Mouse (Mus musculus): Measurements from ENCODE around the gene Gm45808.
"Not testable (repeated sequence)": the region's sequence is repeated elsewhere in the genome, so short reads cannot be mapped to it uniquely, and the experiment has no call there.

Gm45808 gene

DNA sequence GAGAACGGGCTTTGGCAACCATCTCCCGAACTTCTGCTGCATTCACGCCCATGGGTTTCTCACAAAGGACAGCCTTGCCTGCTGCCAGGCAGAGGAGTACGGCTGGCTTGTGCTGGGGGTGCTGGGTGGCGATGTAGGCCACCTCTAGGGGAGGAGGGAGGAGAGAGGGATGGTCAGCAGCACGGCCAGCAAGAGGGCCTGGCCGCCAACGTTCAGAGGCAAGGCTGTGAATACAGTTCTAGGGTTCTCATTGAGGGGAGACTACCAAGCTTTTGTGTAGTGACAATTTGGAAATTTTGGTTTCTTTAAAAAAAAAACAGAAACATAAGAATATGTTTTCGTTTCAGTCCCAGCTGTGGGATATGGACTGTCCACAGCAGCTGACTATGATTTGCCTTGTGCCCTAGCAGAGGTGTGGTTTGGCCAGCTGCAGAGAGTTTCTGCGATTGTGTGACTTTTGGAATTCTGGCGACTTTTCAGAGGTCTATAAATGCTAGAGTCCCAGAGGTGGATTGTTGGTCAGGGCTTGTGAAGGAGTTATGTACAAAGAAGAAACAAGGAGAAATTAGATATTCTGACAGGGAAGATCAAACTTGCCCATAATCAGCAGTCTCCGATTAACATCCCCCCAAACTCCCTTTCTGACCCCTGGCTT is at the start of gene Gm45808:
Gene Gm45808 (minus strand): TSS at position 51 of the 655 bp plus-strand sequence.
- in situ Hi-C loops (cut with MboI; ENCODE audit: low sequenced_read_pairs): no loop called here

DNA sequence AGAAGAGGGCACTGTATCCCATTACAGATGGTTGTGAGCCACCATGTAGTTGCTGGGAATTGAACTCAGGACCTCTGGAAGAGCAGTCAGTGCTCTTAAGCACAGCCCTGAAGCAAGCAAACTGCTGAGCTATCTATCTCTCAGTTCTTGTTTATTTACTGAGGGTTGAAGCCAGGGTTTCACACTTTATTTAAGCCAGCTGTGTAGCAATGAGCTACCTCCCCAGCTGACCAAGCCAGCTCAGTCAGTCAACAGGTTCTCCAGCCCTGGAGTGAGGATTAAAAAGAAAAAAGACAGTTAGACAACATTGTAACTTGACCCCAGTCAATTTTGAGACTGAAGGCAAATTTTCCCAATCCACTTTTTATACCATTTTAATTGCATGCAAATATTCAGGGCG is 49.1 kb upstream of the Gm45808 start:
- in situ Hi-C loops (cut with MboI; ENCODE audit: low sequenced_read_pairs): no loop called here

DNA sequence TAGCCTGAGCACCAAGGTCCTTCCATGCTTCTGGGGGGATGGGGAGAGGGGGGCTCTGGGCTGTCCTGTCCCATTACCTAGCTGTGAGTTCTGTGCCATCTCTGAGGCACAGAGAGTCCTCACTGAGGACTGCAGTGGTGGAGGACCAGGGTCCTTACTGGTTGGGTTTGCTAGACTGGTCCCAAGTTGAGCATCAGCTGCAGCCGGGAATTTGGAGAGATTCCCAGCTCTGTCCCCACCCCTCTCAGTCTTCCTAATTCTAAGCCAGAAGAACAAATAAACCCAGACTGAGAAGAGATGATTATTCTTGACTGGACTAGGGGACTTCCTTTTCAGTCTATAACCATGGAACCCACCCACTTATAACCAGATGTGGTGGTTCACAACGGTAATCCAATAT is 44.0 kb upstream of the Gm45808 start:
- in situ Hi-C loops (cut with MboI; ENCODE audit: low sequenced_read_pairs): no loop called here

DNA sequence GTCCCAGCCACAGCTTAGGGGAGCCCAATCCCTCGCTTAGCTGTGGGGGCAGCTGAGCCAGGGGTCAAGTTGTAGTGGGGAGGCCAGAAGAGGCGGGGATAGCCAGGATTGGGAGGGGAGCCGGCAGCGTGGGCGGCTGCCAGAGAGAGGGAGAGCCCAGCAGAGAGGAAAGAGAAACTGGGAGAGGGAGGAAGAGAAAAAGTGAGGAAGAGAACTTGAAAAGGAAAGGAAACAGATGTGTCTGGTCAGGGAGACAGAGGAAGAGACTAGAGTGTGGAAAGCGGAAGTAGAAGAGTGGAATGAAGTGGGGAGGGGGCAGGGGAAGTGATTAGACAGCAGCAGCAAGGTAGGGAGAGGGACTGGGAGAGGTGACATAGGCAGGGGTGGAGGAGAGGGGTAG is 42.9 kb upstream of the Gm45808 start:
- in situ Hi-C loops (cut with MboI; ENCODE audit: low sequenced_read_pairs): no loop called here

DNA sequence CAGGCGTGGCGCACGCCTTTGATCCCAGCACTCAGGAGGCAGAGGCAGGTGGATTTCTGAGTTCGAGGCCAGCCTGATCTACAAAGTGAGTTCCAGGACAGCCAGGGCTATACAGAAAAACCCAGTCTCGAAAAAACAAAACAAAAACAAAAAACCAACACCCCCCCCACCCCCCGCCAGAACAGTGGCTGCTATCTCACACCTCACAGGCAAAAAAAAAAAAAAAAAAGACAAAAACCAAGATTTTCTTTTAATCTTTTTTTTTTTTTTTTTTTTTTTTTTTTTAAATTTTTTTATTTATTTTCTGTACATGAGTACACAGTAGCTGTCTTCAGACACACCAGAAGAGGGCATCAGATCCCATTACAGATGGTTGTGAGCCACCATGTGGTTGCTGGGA is 40.6 kb upstream of the Gm45808 start:
- in situ Hi-C loops (cut with MboI; ENCODE audit: low sequenced_read_pairs): not testable (repeated sequence)

DNA sequence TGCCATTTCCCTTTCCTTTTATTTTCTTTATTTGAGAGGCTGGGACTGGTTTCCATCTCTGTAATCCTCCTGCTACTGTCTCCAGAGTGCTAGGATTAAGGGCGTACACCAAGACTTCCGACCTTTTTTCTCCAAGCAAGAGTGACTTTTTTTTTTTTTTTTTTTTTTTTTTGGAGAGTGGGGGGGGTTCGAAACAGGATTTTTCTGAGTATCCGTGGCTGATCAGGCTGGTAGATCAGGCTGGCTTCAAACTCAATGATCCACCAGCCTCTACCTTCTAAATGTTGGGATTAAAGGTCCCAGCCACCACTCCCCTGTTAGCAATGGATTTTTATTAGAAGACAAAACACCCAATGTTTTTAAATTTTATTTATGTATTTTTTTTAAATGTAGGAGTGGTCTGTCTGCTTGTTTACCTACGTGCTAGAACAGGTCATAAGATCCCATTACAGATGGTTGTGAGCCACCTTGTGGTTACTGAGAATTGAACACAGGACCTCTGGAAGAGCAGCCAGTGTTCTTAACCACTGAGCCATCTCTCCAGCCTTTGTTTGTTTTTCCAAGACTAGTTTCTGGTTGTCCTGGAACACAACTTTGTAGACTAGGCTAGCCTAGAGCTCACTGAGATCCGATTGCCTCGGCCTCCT is 40.0 kb upstream of the Gm45808 start:
- in situ Hi-C loops (cut with MboI; ENCODE audit: low sequenced_read_pairs): no loop called here

DNA sequence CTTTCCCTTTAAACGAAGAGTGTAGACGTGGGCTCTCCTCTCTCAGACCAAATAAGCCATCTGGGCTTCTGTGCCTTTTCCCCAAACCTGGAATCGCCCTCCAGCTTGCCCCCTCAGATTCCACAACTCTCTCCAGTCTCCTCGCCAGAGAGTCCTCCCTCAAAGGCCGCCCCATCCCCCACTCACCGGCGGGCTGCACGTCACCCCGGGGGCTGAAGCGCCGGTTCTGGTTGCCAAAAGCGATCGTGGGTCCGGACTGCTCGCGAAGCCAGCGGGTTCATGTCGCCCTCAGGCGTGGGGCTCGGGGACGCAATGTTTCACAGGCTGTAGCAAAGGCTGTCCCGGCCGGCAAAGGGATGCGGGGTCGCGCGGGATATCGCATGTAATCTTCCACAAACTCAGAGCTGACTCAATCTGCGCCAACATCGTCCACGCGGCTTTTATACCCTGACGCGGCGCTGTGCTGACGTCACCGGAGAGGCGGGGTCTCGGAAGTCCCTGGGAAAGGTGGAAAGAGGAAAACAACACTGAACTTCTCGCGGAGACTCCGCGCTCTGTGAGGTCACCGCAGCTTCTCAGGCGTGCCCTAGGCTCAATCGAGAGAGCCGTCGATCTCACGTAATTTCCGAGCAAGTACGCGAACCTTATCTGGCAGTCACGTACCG is 39.3 kb upstream of the Gm45808 start, which contains the start of the genes Ppp1r15a and Plekha4:
Gene Ppp1r15a (minus strand): TSS at position 460 of the 665 bp plus-strand sequence.
Gene Plekha4 (plus strand): TSS at position 522 of the 665 bp plus-strand sequence.
- in situ Hi-C loops (cut with MboI; ENCODE audit: low sequenced_read_pairs): no loop called here

DNA sequence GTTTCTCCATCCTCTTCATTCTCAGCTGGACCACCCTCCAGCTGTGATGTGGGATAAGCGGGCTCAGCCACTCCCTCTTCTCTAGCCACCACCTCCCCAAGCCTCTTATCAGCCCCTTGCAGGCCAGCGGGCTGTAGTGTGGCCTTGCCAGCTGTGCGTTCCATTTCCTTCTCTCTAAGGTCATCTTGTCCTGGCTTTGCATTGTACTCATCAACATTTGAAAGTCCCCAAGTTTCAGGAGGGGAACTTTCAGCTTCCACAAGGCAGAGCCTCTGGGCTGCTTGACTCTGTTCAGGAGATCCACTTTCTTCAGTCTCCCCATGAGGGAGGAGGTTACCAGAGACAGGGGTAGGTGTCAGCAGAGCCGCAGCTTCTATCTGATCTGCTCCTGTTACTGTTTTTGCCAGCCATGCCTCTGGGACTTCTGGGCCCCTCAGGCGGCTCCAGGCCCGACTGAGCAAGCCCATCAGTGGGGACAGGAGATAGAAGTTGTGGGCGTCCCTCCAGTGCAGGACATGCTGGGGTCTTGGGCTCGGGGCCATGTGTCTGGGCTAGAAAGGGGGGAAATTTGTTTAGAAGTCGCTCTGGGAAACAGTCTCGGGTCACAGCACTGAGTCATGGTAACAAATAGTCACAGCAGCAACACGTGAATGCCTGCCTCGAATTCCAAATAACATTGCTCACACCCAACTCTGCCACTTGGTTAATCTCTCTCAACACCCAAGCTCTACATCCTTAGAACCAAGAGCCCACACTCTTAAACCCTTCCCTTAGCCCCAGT is 38.4 kb upstream of the Gm45808 start:
- in situ Hi-C loops (cut with MboI; ENCODE audit: low sequenced_read_pairs): no loop called here

DNA sequence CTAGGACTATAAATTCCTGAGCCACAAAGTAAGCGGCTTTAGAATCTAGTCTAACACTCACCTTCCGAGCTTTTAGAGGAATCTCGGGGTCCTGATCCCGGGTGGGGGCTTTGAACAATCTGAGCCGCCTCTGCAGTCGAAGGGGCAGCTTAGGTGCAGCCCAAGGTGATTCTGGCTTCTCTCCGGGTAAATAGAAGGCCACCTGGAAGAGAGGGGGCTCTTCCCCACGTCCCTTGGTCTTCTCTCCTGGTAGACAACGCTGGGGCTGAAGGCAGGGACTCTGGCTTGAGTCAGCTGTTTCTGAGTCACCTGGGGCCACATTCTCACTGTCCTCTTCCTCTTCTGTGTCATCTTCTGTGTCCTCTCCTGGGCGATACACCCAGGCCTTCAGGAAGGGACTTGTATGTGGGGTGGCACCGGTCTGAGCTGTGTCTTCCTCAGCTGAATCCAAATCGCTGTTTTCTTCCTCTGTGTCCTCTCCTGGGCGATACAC is 37.1 kb upstream of the Gm45808 start:
- in situ Hi-C loops (cut with MboI; ENCODE audit: low sequenced_read_pairs): no loop called here

DNA sequence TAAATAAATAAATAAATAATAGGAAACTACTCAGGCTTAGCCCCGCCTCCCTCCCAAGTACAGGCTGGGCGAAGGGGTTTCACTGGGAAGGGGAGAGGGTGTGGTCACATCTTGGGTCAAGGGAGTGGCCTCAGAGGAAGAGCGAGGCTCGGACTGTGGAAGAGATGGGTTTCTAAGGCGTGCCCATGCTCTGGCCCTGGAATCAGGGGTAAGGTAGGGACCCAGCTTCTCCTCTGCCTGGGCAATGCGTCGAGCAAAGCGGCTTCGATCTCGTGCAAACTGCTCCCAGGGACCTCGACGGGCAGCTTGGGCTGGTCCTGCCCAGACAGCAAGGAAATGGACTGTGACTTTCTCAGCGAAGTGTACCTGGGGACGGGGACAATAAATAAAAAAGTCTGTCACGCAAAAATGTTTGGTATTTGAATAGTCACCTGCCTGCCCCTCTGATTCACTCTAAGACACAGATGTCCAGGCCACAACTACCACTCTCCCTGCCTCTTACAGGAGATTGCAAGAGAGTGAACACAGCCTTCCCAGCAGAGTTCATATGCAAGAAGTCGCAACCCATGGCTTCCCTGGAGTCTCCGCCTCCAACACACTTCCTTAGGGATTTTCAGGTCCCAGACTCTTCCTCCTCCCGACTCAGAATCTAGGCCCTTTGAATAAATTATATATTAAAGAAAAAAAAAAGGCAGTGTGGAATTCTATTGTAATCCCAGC is 36.5 kb upstream of the Gm45808 start:
- in situ Hi-C loops (cut with MboI; ENCODE audit: low sequenced_read_pairs): no loop called here

DNA sequence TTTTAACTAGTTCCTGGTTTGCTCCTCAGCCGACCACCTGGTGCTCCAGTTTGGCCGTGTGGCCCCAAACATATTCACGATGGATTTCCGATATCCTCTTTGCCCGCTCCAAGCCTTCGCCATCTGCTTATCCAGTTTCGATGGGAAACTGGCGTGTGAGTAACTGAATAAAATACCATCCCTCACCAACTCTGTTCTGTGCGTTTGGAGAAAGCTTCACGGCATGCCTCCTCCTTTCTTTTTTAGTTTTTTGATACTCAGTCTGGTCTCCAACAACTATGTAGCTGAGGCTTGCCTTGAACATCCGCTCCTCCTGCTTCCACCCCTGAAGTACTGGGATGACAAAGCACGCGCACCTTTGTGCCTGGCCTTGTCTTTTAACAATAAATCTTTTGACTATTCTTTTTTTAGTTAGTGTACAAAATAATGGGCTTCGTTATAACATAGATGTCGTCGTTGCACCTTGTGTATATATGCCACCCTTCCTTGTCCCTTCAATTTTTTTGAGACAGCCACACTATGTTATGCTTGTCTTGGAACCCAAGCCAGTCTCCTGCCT is 35.7 kb upstream of the Gm45808 start:
- in situ Hi-C loops (cut with MboI; ENCODE audit: low sequenced_read_pairs): no loop called here

DNA sequence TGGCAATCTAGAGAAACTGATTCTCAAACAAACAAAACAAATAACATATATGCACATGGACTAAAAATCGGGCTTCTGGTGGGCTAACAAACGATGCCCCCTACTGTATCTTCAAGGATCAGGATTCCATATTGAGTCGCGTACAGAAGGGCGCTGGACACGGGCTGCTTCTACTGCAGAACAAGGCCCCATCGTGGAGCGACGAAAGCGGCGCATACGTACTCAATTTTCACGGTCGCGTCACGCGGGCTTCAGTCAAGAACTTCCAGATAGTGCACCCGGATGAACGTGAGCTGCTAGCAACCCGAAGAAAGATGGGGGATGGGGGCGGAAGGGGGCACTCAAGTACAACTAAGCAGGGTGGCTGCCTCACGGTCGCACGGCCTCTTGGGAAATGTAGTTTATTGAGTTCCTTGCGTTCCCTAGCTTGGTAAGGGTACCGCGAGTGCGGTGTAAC is 35.1 kb upstream of the Gm45808 start:
- in situ Hi-C loops (cut with MboI; ENCODE audit: low sequenced_read_pairs): no loop called here

DNA sequence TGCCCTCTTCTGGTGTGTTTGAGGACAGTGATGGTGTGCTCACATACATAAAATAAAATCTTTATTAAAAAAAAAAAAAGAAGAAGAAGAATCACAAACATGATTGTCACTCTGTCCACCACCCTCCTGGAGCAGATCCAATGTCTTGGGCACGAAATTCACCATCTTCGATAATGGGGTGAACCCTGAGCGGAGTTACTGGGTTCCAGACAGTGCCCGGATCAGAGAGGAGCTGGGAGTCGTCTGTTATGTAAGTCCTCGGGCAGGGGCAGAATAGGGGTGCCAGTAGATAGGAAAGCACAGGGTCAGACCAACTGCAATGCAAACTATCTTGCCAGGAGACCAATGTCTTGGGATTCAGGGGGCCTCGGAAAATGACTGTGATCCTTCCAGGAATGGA is 34.0 kb upstream of the Gm45808 start:
- in situ Hi-C loops (cut with MboI; ENCODE audit: low sequenced_read_pairs): no loop called here

DNA sequence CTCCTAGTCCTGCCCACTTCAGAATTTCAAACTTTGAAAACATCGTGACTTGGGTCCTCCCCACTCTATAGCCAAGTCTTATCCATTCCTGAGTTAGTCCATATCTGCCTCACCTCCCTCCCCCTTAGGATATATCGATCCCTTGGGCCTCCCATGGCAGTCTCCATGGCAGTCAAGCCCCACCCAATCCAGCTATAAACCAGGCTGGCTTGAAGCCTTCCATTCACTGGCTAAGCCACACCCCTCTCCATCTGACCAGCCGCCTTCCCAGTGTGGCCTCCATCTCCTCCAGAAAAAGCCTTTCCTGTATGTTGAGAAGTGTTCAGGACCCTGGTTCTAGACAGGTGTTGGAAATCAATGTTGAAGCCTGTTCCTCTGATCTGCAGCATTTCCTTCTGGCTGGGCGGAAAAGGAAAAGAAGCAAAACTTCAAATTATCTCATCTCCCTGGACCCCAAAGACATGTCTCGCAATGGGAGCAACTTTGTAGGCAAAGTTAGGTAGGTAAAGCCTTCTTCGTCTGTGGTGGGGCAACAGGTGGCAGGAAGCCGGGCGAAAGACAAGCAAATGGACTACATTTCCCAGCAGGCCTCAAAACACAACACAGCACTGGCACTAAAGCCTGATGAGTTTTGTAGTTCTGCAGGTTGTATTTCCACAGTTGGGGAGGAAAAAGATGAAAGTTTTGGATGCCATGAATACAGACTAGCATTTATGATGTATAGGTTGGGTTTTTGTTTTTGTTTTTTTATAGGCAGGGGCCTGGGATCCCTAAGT is 32.9 kb upstream of the Gm45808 start:
- in situ Hi-C loops (cut with MboI; ENCODE audit: low sequenced_read_pairs): no loop called here

DNA sequence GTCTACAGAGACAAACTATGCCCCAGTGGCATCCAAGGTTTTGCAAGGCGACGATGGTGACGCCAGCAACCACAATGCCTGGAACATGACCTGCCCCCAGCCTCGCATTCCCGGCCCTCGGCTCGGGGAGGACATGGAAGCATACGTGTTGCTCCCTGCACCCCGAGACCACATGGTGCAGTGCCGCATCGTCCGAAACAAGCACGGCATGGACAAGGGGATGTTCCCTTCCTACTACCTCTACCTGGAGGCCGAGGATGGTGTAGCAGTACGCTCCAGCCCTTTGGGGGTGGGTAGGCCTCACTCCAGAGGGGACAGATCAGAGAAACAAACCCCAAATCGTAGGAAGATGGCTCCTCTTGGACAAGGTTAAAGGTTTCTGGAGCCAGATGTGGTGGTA is 32.0 kb upstream of the Gm45808 start:
- in situ Hi-C loops (cut with MboI; ENCODE audit: low sequenced_read_pairs): no loop called here

DNA sequence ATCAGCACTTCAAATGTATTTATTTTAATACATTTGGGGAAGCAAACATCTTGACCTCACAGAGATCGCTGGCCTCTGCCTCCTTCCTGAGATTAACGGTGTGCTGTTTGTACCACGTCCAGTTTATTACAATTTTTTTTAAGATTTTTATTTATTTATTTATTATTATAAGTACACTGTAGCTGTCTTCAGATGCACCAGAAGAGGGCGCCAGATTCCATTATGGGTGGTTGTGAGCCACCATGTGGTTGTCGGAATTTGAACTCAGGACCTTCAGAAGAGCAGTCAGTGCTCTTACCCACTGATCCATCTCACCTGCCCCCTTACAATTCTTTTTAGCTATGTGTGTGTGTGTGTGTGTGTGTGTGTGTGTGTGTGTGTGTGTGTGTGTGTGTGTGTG is 30.2 kb upstream of the Gm45808 start:
- in situ Hi-C loops (cut with MboI; ENCODE audit: low sequenced_read_pairs): not testable (repeated sequence)

DNA sequence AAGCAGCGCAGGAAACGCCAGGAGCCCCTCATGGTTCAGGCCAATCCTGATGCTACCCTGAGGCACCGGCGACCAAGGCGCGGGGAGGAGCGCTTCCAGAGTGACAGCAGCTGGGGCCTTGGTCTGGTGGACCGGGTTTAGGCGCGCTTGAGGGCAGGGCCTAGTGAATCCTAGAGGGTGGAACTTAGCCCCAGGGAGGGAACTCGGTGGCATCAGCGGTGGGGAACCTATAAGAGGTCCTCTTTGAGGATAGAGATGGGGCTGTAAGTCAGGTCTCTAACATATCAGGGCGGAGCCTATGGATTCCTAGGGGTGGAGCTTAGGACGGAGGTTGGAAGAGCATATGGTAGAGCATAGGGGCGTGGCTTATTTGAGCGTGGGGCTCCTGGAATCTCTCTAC is 28.8 kb upstream of the Gm45808 start:
- in situ Hi-C loops (cut with MboI; ENCODE audit: low sequenced_read_pairs): no loop called here

DNA sequence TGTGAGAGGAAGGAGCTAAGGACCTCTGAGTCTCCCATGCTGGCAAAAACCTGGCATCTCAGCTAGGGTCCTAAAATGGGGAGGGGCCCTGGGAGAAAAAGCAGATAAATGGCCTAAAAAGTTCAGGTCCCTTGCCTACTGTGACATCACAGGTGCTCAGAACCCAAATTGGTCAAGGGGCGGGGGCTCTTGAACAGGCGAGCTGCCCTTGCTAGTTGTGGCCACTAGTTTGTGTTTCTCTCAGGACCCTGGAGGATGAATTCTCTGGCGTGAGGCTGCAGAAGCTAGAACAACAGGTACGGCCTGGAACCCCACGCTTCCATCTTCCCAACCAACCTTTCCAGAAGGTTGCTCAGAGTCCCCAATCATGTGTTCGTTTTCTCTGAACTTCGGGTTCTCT is 27.8 kb upstream of the Gm45808 start:
- in situ Hi-C loops (cut with MboI; ENCODE audit: low sequenced_read_pairs): no loop called here
